ENCODE assay signal across 15 mouse cellular contexts in genomic region chr19:44838321-44838720, GRCm38 (mm10).
DNase-seq lines count a peak whose midpoint lies in the region; ATAC-seq and TF ChIP-seq lines count a peak whose summit lies in the region.
"Had no signal": no experiment of that assay in that cellular context is flagged by ENCODE, and none has a peak within 500 bp of the region (broad histone marks: within the 10 kb centered on the region; RNA-seq: fewer than 3 reads in every experiment).

No protein-coding gene starts in this region.

- WGBS in hindbrain, embryonic 10.5 days = 11% methylated on average over 9 of the region's 9 CpGs
- 13% methylated on average over 9 of the region's 9 CpGs for WGBS in hindbrain, embryonic 16.5 days
- 15% methylated on average over 9 of the region's 9 CpGs for WGBS in lung, adult 2 months
- 17% methylated on average over 9 of the region's 9 CpGs for WGBS in neural tube, embryonic 15.5 days

- no peaks in the 10 kb centered on the region for H3K9me3 ChIP-seq in hindbrain, embryonic 10.5 days
- no peaks in the 10 kb centered on the region for H3K9me3 ChIP-seq in hindbrain, embryonic 16.5 days (ENCODE audit: control insufficient read depth, low read length)
- no peaks in the 10 kb centered on the region for H3K9me3 ChIP-seq in neural tube, embryonic 15.5 days (replicated peaks)
- H3K9me3 ChIP-seq: embryonic facial prominence, embryonic 12.5 days; hindbrain, embryonic 15.5 days; neural tube, embryonic 13.5 days had no signal

- H3K4me1 ChIP-seq in hindbrain, embryonic 10.5 days (replicated peaks) = peaks cover 50% of the 10 kb centered on the region
- H3K4me1 ChIP-seq in hindbrain, embryonic 16.5 days (ENCODE audit: control insufficient read depth, insufficient read depth, low read depth, low read length) = peaks cover 25% of the 10 kb centered on the region
- H3K4me1 ChIP-seq in lung, adult 2 months (ENCODE audit: control insufficient read depth, insufficient read depth, low read length) = peaks cover 4% of the 10 kb centered on the region; the same call in 1 of the 2 replicates
- peaks cover 48% of the 10 kb centered on the region for H3K4me1 ChIP-seq in neural tube, embryonic 15.5 days

- no peak overlapping the region for H3K4me3 ChIP-seq in hindbrain, embryonic 10.5 days
- no peak overlapping the region for H3K4me3 ChIP-seq in hindbrain, embryonic 16.5 days (ENCODE audit: low read length)
- no peak overlapping the region for H3K4me3 ChIP-seq in lung, adult 2 months (replicated peaks; ENCODE audit: extremely low read depth, low read depth, low read length)
- H3K4me3 ChIP-seq in neural tube, embryonic 15.5 days (replicated peaks) = no peak overlapping the region
- H3K4me3 ChIP-seq: embryonic facial prominence, embryonic 12.5 days; heart, adult 2 months; hindbrain, embryonic 15.5 days; neural tube, embryonic 13.5 days had no signal

- TF ChIP-seq POLR2A in lung, adult 2 months (IDR thresholded peaks at IDR 0.05; ENCODE audit: borderline replicate concordance, extremely low read depth, low read depth, low read length) = no peak

- no peak for TF ChIP-seq CTCF in lung, adult 2 months (IDR thresholded peaks at IDR 0.05; ENCODE audit: insufficient read depth, low read length)

- H3K36me3 ChIP-seq in hindbrain, embryonic 10.5 days = no peaks in the 10 kb centered on the region
- H3K36me3 ChIP-seq in hindbrain, embryonic 16.5 days (ENCODE audit: control insufficient read depth, insufficient read depth, low read length) = no peaks in the 10 kb centered on the region
- no peaks in the 10 kb centered on the region for H3K36me3 ChIP-seq in neural tube, embryonic 15.5 days
- H3K36me3 ChIP-seq: embryonic facial prominence, embryonic 12.5 days; hindbrain, embryonic 15.5 days; neural tube, embryonic 13.5 days had no signal

- no peak overlapping the region for H3K9ac ChIP-seq in hindbrain, embryonic 16.5 days (ENCODE audit: low read depth, low read length)
- no peak overlapping the region for H3K9ac ChIP-seq in neural tube, embryonic 15.5 days (replicated peaks)
- H3K9ac ChIP-seq: embryonic facial prominence, embryonic 12.5 days; hindbrain, embryonic 15.5 days; neural tube, embryonic 13.5 days had no signal

- no peak overlapping the region for H3K4me2 ChIP-seq in hindbrain, embryonic 16.5 days (ENCODE audit: low read length)
- H3K4me2 ChIP-seq in neural tube, embryonic 15.5 days = no peak overlapping the region

- DNase-seq in hindbrain, embryonic 10.5 days (ENCODE audit: low spot score) = peak; percentile 34
- DNase-seq in lung, postnatal 10 days = peak; percentile 10
- no peak for DNase-seq in lung, adult 2 months
- peak; percentile 84 for DNase-seq in kidney, adult 9 months
- DNase-seq: cerebellum, adult 11-12 months; right cerebral cortex, postnatal 25 days had no signal

- no peak overlapping the region for H3K27ac ChIP-seq in hindbrain, embryonic 10.5 days
- H3K27ac ChIP-seq in hindbrain, embryonic 16.5 days (ENCODE audit: low read depth, low read length) = no peak overlapping the region
- H3K27ac ChIP-seq in neural tube, embryonic 15.5 days (replicated peaks) = 0 out of 2 replicates have a peak overlapping the region, but pooled peaks have one; percentile 41
- H3K27ac ChIP-seq: embryonic facial prominence, embryonic 12.5 days; gastrocnemius, adult 2 months; heart, adult 2 months; hindbrain, embryonic 15.5 days; neural tube, embryonic 13.5 days; stomach, postnatal 0 days had no signal

- peaks cover 77% of the 10 kb centered on the region for H3K27me3 ChIP-seq in hindbrain, embryonic 10.5 days (ENCODE audit: insufficient read depth, poor library complexity, severe bottlenecking)
- peaks cover 46% of the 10 kb centered on the region for H3K27me3 ChIP-seq in hindbrain, embryonic 16.5 days (replicated peaks; ENCODE audit: control insufficient read depth, insufficient read depth, low read length)
- peaks cover 63% of the 10 kb centered on the region for H3K27me3 ChIP-seq in neural tube, embryonic 15.5 days (replicated peaks)

- no peak for ATAC-seq in hindbrain, embryonic 16.5 days
- no peak for ATAC-seq in neural tube, embryonic 15.5 days (ENCODE audit: low FRiP score)
- no peak for ATAC-seq in granulocyte monocyte progenitor cell, adult 5-6 weeks (replicated peaks; ENCODE audit: poor library complexity, severe bottlenecking)
